Mouse (Mus musculus) liver, embryonic 14.5 days (tissue): ENCODE measurements around the gene Il7r. TPM values are rescaled to one million over a fixed set of nuclear protein-coding genes. Genes with fewer than 3 reads are reported as not detected.

Experiments used
- ATAC-seq: fragments of 200-750 bp; cut with Nextera tagmentation; 2 replicates; pipeline ENCODE4 v1.8.0; 2017; ENCODE audit warnings: moderate number of reproducible peaks, mild to moderate bottlenecking, moderate library complexity; ENCODE audit not compliant: insufficient read depth
- DNase-seq, 3 experiments: peaks; one replicate each; pipeline ENCODE4 v3.0.0-alpha.2; 2012 to 2013; ENCODE audit warnings: low read depth in 3 of 3, low spot score in 3 of 3
- H3K27ac ChIP-seq: fragments of 300-500 bp; sonication (generic); 2 replicates; pipeline ENCODE4 v1.5.1; 2014; ENCODE audit warnings: moderate library complexity, mild to moderate bottlenecking, control low read depth, inconsistent platforms
- H3K27me3 ChIP-seq: fragments of 300-500 bp; sonication (generic); 2 replicates; pipeline ENCODE4 v1.6.1; 2014; ENCODE audit warnings: mild to moderate bottlenecking, low read length, moderate library complexity; ENCODE audit not compliant: control insufficient read depth, insufficient read depth
- H3K36me3 ChIP-seq: fragments of 300-500 bp; sonication (generic); replicated peaks from 2 replicates; pipeline ENCODE4 v1.6.1; 2014; ENCODE audit warnings: low read depth; ENCODE audit not compliant: control insufficient read depth, insufficient read depth
- H3K4me1 ChIP-seq, 2 experiments: fragments of 200-500 bp in 1 of 2; fragments of 300-500 bp in 1 of 2; sonication (generic) in 1 of 2; replicated peaks; 2 replicates each; pipeline ENCODE4 v1.6.1; 2012 to 2014; ENCODE audit warnings: antibody characterized with exemption in 1 of 2, inconsistent platforms in 1 of 2, low read length in 1 of 2; ENCODE audit not compliant: control insufficient read depth in 2 of 2, insufficient read depth in 2 of 2
- H3K4me2 ChIP-seq: fragments of 300-500 bp; sonication (generic); 2 replicates; pipeline ENCODE4 v1.6.1; 2014; ENCODE audit warnings: low read depth, mild to moderate bottlenecking, control low read depth, moderate library complexity
- H3K4me3 ChIP-seq, 2 experiments: fragments of 200-500 bp in 1 of 2; fragments of 300-500 bp in 1 of 2; sonication (generic) in 1 of 2; 2 replicates each; pipeline ENCODE4 v1.5.1; 2012 to 2014; ENCODE audit warnings: low read depth in 2 of 2, low read length in 2 of 2, mild to moderate bottlenecking in 2 of 2, control low read depth in 1 of 2, inconsistent platforms in 1 of 2, moderate library complexity in 1 of 2; ENCODE audit not compliant: insufficient read depth in 1 of 2
- H3K9ac ChIP-seq: fragments of 300-500 bp; sonication (generic); replicated peaks from 2 replicates; pipeline ENCODE4 v1.6.1; 2014; ENCODE audit warnings: mild to moderate bottlenecking, control low read depth, moderate library complexity
- H3K9me3 ChIP-seq: fragments of 300-500 bp; sonication (generic); 2 replicates; pipeline ENCODE4 v1.6.1; 2016; ENCODE audit warnings: low read length, mixed read lengths; ENCODE audit not compliant: control insufficient read depth
- CTCF ChIP-seq: IDR thresholded peaks from 2 replicates; pipeline ENCODE4 v1.5.1; 2016; ENCODE audit warnings: antibody characterized with exemption, low read depth, control low read depth
- EP300 ChIP-seq: IDR thresholded peaks from 2 replicates; pipeline ENCODE4 v1.6.1; 2016; ENCODE audit warnings: antibody characterized with exemption, low read depth
- WGBS: fragments of 180-500 bp; shearing (Covaris S2); extraction: QIAGEN DNeasy Blood & Tissue Kit; methylation state at CpG from one replicate; pipeline ENCODE4 v1.1.7; 2014; ENCODE audit not compliant: insufficient replicate concordance; 5-methylcytosine and 5-hydroxymethylcytosine counted together
- polyA plus RNA-seq, 2 experiments: library from polyadenylated mRNA; depleted of rRNA in 1 of 2; stranded (reverse) in 1 of 2; unstranded in 1 of 2; fragments of >200 nt; fragmentation: Nextera tagmentation in 1 of 2; extraction: Ambion mirVana in 1 of 2; gene quantifications; 2 replicates each; pipeline versions ENCODE4 v1.2.1 to v1.2.3; 2012 to 2014

Il7r gene
- polyA plus RNA-seq, 2 experiments, result 0.20 to 0.21 TPM

GRCm38 (mm10) chr15:9473188-9473587 is 56.8 kb downstream of the Il7r start:
- 29% methylated on average over 1 of the region's 1 CpGs for WGBS
- Histone ChIP-seq H3K27me3 (no peaks in the 10 kb centered on the region), H3K9me3 (no peaks in the 10 kb centered on the region), H3K9ac (no peak overlapping the region), H3K36me3 (no peaks in the 10 kb centered on the region), H3K4me2 (peak overlapping the region; percentile 63), H3K4me3 (no peak overlapping the region), H3K4me1 (peaks cover 39 to 47% of the 10 kb centered on the region in 2 experiments), H3K27ac (peak overlapping the region; percentile 37; the same call in 1 of the 2 replicates)
- no peak for DNase-seq
- peak; percentile 29; the same call in 1 of the 2 replicates for ATAC-seq
- TF ChIP-seq EP300, result no peak
- TF ChIP-seq CTCF, result no peak

DNA sequence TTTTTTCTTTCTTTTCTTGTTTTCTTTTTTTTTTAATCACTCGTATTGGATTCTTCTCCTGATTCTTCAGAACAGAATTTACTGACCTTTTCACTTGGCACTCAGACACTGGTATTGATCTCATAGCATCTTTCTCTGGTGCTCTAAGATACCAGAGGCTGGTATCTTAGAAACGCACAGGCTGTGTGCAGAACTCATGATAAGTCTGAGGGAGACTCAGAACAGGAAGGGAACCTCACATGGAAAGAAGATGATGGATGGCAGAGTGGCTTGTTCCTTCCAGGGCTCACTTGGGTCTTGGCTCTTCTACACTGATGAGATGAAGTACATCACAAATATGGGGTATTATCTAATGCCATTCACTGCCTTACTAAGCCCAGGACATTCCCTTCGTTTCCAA is 57.4 kb downstream of the Il7r start:
- DNase-seq (peak; percentile 80 to 87 (median 82)), ATAC-seq (peak; percentile 95)
- H3K27me3 ChIP-seq, result no peaks in the 10 kb centered on the region
- H3K9ac ChIP-seq, result peak overlapping the region; percentile 70
- no peaks in the 10 kb centered on the region for H3K36me3 ChIP-seq
- H3K4me3 ChIP-seq, result peak overlapping the region in 1 of 2 experiments; percentile 43; a peak in 2 of 4 replicates
- peak overlapping the region; percentile 91 for H3K27ac ChIP-seq
- 10% methylated on average over 3 of the region's 3 CpGs for WGBS
- H3K9me3 ChIP-seq, result no peaks in the 10 kb centered on the region
- peak overlapping the region; percentile 63 for H3K4me2 ChIP-seq
- TF ChIP-seq EP300 (peak; percentile 99), CTCF (no peak)
- peaks cover 39 to 47% of the 10 kb centered on the region in 2 experiments for H3K4me1 ChIP-seq

DNA sequence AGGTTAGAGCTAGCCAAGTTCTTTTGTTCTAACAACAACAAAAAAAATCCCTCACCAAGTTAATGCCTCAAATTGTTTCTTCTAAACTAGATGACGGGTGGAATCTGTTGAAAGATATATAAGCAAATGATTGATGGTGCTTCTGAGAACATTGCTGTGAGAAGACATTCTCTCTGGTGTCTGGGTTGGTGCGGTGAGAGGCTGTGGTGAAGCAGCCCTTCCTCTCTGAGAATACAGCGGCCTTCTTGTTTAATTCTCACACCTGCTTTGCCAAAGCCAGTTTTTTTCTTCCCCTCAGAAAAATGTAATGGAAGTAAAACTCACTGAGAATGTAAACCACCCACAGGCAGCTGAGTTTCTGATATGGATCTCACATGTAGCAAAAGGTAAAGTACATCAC is 57.8 kb downstream of the Il7r start:
- no peak for TF ChIP-seq EP300
- no peak for TF ChIP-seq CTCF
- H3K9ac ChIP-seq, result peak overlapping the region; percentile 70
- DNase-seq (no peak), ATAC-seq (peak; percentile 31; the same call in 1 of the 2 replicates)
- 18% methylated on average over 3 of the region's 3 CpGs for WGBS
- H3K36me3 ChIP-seq, result no peaks in the 10 kb centered on the region
- H3K4me2 ChIP-seq, result peak overlapping the region; percentile 63
- H3K27ac ChIP-seq, result peak overlapping the region; percentile 91
- peaks cover 39 to 47% of the 10 kb centered on the region in 2 experiments for H3K4me1 ChIP-seq
- H3K9me3 ChIP-seq, result no peaks in the 10 kb centered on the region
- peak overlapping the region; percentile 39 to 43; a peak in 3 of 4 replicates for H3K4me3 ChIP-seq
- H3K27me3 ChIP-seq, result no peaks in the 10 kb centered on the region

- no peak for DNase-seq
- 0 out of 2 replicates have a peak overlapping the region, but pooled peaks have one; percentile 27 for H3K9ac ChIP-seq
- WGBS, result 71% methylated on average over 4 of the region's 4 CpGs
- no peak for ATAC-seq
- no peaks in the 10 kb centered on the region for H3K27me3 ChIP-seq
- peak overlapping the region; percentile 51 for H3K27ac ChIP-seq
- H3K4me3 ChIP-seq, result no peak overlapping the region
- peaks cover 44 to 50% of the 10 kb centered on the region in 2 experiments for H3K4me1 ChIP-seq
- peak overlapping the region; percentile 28 for H3K4me2 ChIP-seq
- no peak for TF ChIP-seq CTCF
- no peak for TF ChIP-seq EP300
- no peaks in the 10 kb centered on the region for H3K9me3 ChIP-seq
- no peaks in the 10 kb centered on the region for H3K36me3 ChIP-seq
Measured at GRCm38 (mm10) chr15:9471053-9471685, 58.8 kb downstream of the Il7r start.

DNA sequence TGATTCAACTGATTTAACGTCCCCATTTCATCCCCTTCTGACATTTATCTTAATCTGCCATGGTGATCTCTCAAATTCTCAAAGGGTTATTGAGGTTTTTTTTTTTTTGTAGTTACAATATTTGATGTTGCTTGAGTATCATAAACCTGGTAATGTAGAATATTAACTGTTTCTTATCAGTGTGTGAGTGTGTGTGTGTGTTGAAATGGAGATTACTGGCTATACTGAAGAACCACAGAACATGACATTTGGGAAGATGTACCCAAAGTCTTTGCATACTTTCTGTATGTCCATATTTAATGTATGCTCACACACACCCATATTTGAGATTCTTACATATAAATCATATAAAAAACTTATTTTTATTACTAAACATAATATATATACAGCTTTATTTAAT is 65.9 kb downstream of the Il7r start:
- Histone ChIP-seq H3K27ac (peak overlapping the region; percentile 63), H3K9me3 (no peaks in the 10 kb centered on the region), H3K4me2 (peak overlapping the region; percentile 51), H3K4me3 (peak overlapping the region in 1 of 2 experiments; percentile 6; a peak in 1 of 4 replicates), H3K36me3 (no peaks in the 10 kb centered on the region), H3K4me1 (peaks cover 18 to 24% of the 10 kb centered on the region in 2 experiments), H3K27me3 (no peaks in the 10 kb centered on the region), H3K9ac (peak overlapping the region; percentile 28)
- WGBS, result 9% methylated on average over 1 of the region's 1 CpGs
- DNase-seq (peak in 1 of 3 experiments; percentile 30), ATAC-seq (peak; percentile 68; the same call in 1 of the 2 replicates)
- TF ChIP-seq EP300 (peak; percentile 55; the same call in 1 of the 2 replicates), CTCF (no peak)
